ENCODE assay signal across 9 mouse cellular contexts in genomic region chr5:75238363-75238762, GRCm38 (mm10).
DNase-seq lines count a peak whose midpoint lies in the region.
"Had no signal": no experiment of that assay in that cellular context is flagged by ENCODE, and none has a peak within 500 bp of the region (broad histone marks: within the 10 kb centered on the region; RNA-seq: fewer than 3 reads in every experiment).

No protein-coding gene starts in this region.

- peak; percentile 64 to 66 for DNase-seq in cerebellum, postnatal 10 days
- no peak for DNase-seq in cerebellum, adult 18-20 months
- DNase-seq in left cerebral cortex, postnatal 4 days: peak; percentile 38
- no peak for DNase-seq in left cerebral cortex, adult 9 months (ENCODE audit: low spot score in 2 of 2)
- peak; percentile 44 for DNase-seq in embryo, embryonic 10.5 days (ENCODE audit: low spot score)
- DNase-seq in lung, postnatal 36 days: peak; percentile 61
- no peak for DNase-seq in T-cell, adult 2 months (ENCODE audit: low spot score)
- DNase-seq in adrenal gland, adult 8-10 months: no peak
- DNase-seq: kidney, adult 9 months had no signal

- intact Hi-C loops in left cerebral cortex, postnatal 4 days (cut with DNase I): no loop called here

Comparison
In these comparisons a context has a peak if more than half of its experiments do, and no peak if none do; other contexts are left out.
1. DNase-seq: peak in cerebellum, postnatal 10 days (2 of 2), left cerebral cortex, postnatal 4 days (single experiment), embryo, embryonic 10.5 days (single experiment) and lung, postnatal 36 days (single experiment); none in cerebellum, adult 18-20 months (0 of 2), left cerebral cortex, adult 9 months (0 of 2), T-cell, adult 2 months (single experiment) and adrenal gland, adult 8-10 months (single experiment).